ENCODE assay signal across 9 mouse cellular contexts in genomic region chr12:79676251-79676650, GRCm38 (mm10).
DNase-seq lines count a peak whose midpoint lies in the region; ATAC-seq and TF ChIP-seq lines count a peak whose summit lies in the region.
"Had no signal": no experiment of that assay in that cellular context is flagged by ENCODE, and none has a peak within 500 bp of the region (broad histone marks: within the 10 kb centered on the region; RNA-seq: fewer than 3 reads in every experiment).

No protein-coding gene starts in this region.

- no peak overlapping the region for H3K4me2 ChIP-seq in heart, postnatal 0 days (ENCODE audit: low read depth, low read length)
- H3K4me2 ChIP-seq in lung, postnatal 0 days (replicated peaks; ENCODE audit: low read depth, low read length) = no peak overlapping the region
- no peak overlapping the region for H3K4me2 ChIP-seq in intestine, embryonic 14.5 days (ENCODE audit: low read length)
- no peak overlapping the region for H3K4me2 ChIP-seq in stomach, embryonic 16.5 days (ENCODE audit: low read depth, low read length)
- H3K4me2 ChIP-seq: midbrain, embryonic 12.5 days had no signal

- ATAC-seq in heart, postnatal 0 days (ENCODE audit: insufficient read depth, low read depth) = no peak
- peak; percentile 24; the same call in 1 of the 2 replicates for ATAC-seq in lung, postnatal 0 days
- no peak for ATAC-seq in intestine, embryonic 14.5 days (replicated peaks; ENCODE audit: low FRiP score, low TSS enrichment, low read depth)
- ATAC-seq in stomach, embryonic 16.5 days (ENCODE audit: insufficient read depth, low FRiP score) = no peak

- H3K9ac ChIP-seq in heart, postnatal 0 days (replicated peaks; ENCODE audit: low read depth, low read length) = no peak overlapping the region
- H3K9ac ChIP-seq in lung, postnatal 0 days (replicated peaks; ENCODE audit: low read depth) = no peak overlapping the region
- H3K9ac ChIP-seq in intestine, embryonic 14.5 days (ENCODE audit: low read length) = no peak overlapping the region
- H3K9ac ChIP-seq in stomach, embryonic 16.5 days (ENCODE audit: low read length) = peak overlapping the region; percentile 42; the same call in 1 of the 2 replicates
- H3K9ac ChIP-seq: midbrain, embryonic 12.5 days had no signal

- DNase-seq in heart, postnatal 0 days (ENCODE audit: low spot score) = no peak
- no peak for DNase-seq in heart, adult 8-10 months (ENCODE audit: low spot score)
- DNase-seq in lung, postnatal 0 days (ENCODE audit: low spot score) = peak; percentile 80
- no peak for DNase-seq in lung, postnatal 36 days
- DNase-seq in intestine, embryonic 14.5 days (ENCODE audit: low spot score) = no peak
- no peak for DNase-seq in urinary bladder, adult 18-20 months (ENCODE audit: low spot score in 2 of 2)
- no peak for DNase-seq in thymus, postnatal 10 days (ENCODE audit: low spot score in 2 of 2)

- peaks cover 42% of the 10 kb centered on the region for H3K4me1 ChIP-seq in heart, postnatal 0 days (ENCODE audit: control insufficient read depth, insufficient read depth)
- H3K4me1 ChIP-seq in lung, postnatal 0 days (ENCODE audit: insufficient read depth, low read depth, low read length) = peaks cover 9% of the 10 kb centered on the region; the same call in 1 of the 2 replicates
- H3K4me1 ChIP-seq in intestine, embryonic 14.5 days (replicated peaks; ENCODE audit: control insufficient read depth, insufficient read depth, low read length) = peaks cover 35% of the 10 kb centered on the region
- H3K4me1 ChIP-seq in stomach, embryonic 16.5 days (ENCODE audit: control insufficient read depth, insufficient read depth, low read length) = peaks cover 43% of the 10 kb centered on the region

- H3K36me3 ChIP-seq in heart, postnatal 0 days (replicated peaks; ENCODE audit: control insufficient read depth, insufficient read depth, low read length) = no peaks in the 10 kb centered on the region
- no peaks in the 10 kb centered on the region for H3K36me3 ChIP-seq in lung, postnatal 0 days (ENCODE audit: insufficient read depth, low read length)
- H3K36me3 ChIP-seq in intestine, embryonic 14.5 days (ENCODE audit: control insufficient read depth, insufficient read depth, low read length) = no peaks in the 10 kb centered on the region
- H3K36me3 ChIP-seq in stomach, embryonic 16.5 days (ENCODE audit: control insufficient read depth, insufficient read depth, low read length) = no peaks in the 10 kb centered on the region
- H3K36me3 ChIP-seq: midbrain, embryonic 12.5 days had no signal

- no peak overlapping the region for H3K4me3 ChIP-seq in heart, postnatal 0 days (ENCODE audit: low read depth, low read length)
- H3K4me3 ChIP-seq in lung, postnatal 0 days (ENCODE audit: low read depth, low read length) = no peak overlapping the region
- H3K4me3 ChIP-seq in intestine, embryonic 14.5 days (ENCODE audit: low read depth, low read length) = no peak overlapping the region
- no peak overlapping the region for H3K4me3 ChIP-seq in stomach, embryonic 16.5 days (replicated peaks; ENCODE audit: low read length)
- H3K4me3 ChIP-seq: midbrain, embryonic 12.5 days had no signal

- no peak for TF ChIP-seq CTCF in heart, postnatal 0 days (IDR thresholded peaks at IDR 0.05; ENCODE audit: low read depth)
- no peak for TF ChIP-seq CTCF in lung, postnatal 0 days (IDR thresholded peaks at IDR 0.05)

- peak overlapping the region; percentile 65 for H3K27ac ChIP-seq in heart, postnatal 0 days (ENCODE audit: low read depth)
- peak overlapping the region; percentile 69 for H3K27ac ChIP-seq in lung, postnatal 0 days (ENCODE audit: low read length)
- H3K27ac ChIP-seq in intestine, embryonic 14.5 days (ENCODE audit: low read depth) = peak overlapping the region; percentile 81
- H3K27ac ChIP-seq in stomach, embryonic 16.5 days (ENCODE audit: low read length) = peak overlapping the region; percentile 94
- H3K27ac ChIP-seq: midbrain, embryonic 12.5 days had no signal

- WGBS in heart, postnatal 0 days = 82% methylated on average over 6 of the region's 6 CpGs
- 46% methylated on average over 6 of the region's 6 CpGs for WGBS in lung, postnatal 0 days
- WGBS in intestine, embryonic 14.5 days = 73% methylated on average over 6 of the region's 6 CpGs
- WGBS in stomach, embryonic 16.5 days = 63% methylated on average over 6 of the region's 6 CpGs

- TF ChIP-seq EP300 in heart, postnatal 0 days (IDR thresholded peaks at IDR 0.05; ENCODE audit: low read depth) = no peak
- TF ChIP-seq EP300 in lung, postnatal 0 days (IDR thresholded peaks at IDR 0.05) = no peak

- H3K9me3 ChIP-seq in heart, postnatal 0 days (replicated peaks; ENCODE audit: control insufficient read depth, low read length) = no peaks in the 10 kb centered on the region
- no peaks in the 10 kb centered on the region for H3K9me3 ChIP-seq in lung, postnatal 0 days (ENCODE audit: low read length)
- no peaks in the 10 kb centered on the region for H3K9me3 ChIP-seq in intestine, embryonic 14.5 days (ENCODE audit: control insufficient read depth, low read length)
- no peaks in the 10 kb centered on the region for H3K9me3 ChIP-seq in stomach, embryonic 16.5 days (replicated peaks; ENCODE audit: control insufficient read depth, low read length)
- H3K9me3 ChIP-seq: midbrain, embryonic 12.5 days had no signal

- no peaks in the 10 kb centered on the region for H3K27me3 ChIP-seq in heart, postnatal 0 days (ENCODE audit: control insufficient read depth, insufficient read depth, low read length)
- H3K27me3 ChIP-seq in lung, postnatal 0 days (replicated peaks; ENCODE audit: insufficient read depth, low read length) = no peaks in the 10 kb centered on the region
- H3K27me3 ChIP-seq in intestine, embryonic 14.5 days (replicated peaks; ENCODE audit: control insufficient read depth, insufficient read depth, low read length) = no peaks in the 10 kb centered on the region
- H3K27me3 ChIP-seq in stomach, embryonic 16.5 days (ENCODE audit: control insufficient read depth, insufficient read depth, low read length) = no peaks in the 10 kb centered on the region
- H3K27me3 ChIP-seq: midbrain, embryonic 12.5 days had no signal
